Mouse (Mus musculus) thymus, adult 2 months (tissue): ENCODE measurements at regions not wholly inside any gene's neighbourhood (a gene's known extent, or its start where the extent isn't known, plus 50 kb on each side); places are given as distances from the start of the nearest gene placed in this dataset.

ENCODE experiments used
- CTCF ChIP-seq: fragments of 200-500 bp; IDR thresholded peaks from 2 replicates; pipeline ENCODE4 v1.5.1; 2012; ENCODE audit warnings: mild to moderate bottlenecking, control low read depth, low read length, moderate library complexity, borderline replicate concordance; ENCODE audit not compliant: control insufficient read depth, poor library complexity, insufficient read depth; ENCODE audit errors: extremely low read depth
- POLR2A ChIP-seq: fragments of 200-500 bp; IDR thresholded peaks from 2 replicates; pipeline ENCODE4 v1.6.1; 2012; ENCODE audit warnings: mild to moderate bottlenecking, low read length, control low read depth, moderate library complexity; ENCODE audit not compliant: control insufficient read depth, poor library complexity, insufficient read depth; ENCODE audit errors: extremely low read depth

DNA sequence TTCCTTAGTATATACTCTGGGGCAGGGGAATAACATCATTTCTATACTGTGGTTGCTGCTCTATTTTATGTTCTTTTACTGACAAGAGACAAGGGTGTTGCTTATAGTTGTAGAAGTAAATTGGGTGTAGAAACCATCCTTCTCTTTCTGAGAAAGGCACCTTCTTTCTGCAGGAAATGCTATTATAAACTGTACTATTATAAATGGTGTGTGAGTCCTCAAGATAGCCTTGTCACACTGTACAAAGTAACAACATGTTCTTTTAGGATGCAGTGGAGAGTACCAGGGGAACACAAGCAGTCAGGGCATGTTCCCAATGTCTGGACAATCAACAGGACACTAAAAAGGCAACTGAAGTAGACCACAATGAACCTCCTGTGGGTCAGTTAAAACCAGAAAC is 490.2 kb upstream of the Zeb2 start:
- TF ChIP-seq CTCF (no peak), POLR2A (no peak)
